Mouse (Mus musculus) cerebellum, adult 8-10 months (tissue): ENCODE results near the gene Xaf1.
A peak's percentile ranks its signal among the peaks of the same experiment; 100 is the strongest.

Source experiments
- DNase-seq: peaks from one replicate; pipeline ENCODE4 v3.0.0; 2022

The Xaf1 gene

GRCm38 (mm10) chr11:72301334-72301733, at the start of gene Xaf1:
Xaf1 (plus strand) TSS chr11:72301629.
- no peak for DNase-seq

- DNase-seq, result no peak
Measured at GRCm38 (mm10) chr11:72255629-72256028, 45.8 kb upstream of the Xaf1 start.

- no peak for DNase-seq
Measured at GRCm38 (mm10) chr11:72256441-72256840, 45.0 kb upstream of the Xaf1 start.

- DNase-seq, result no peak
Measured at GRCm38 (mm10) chr11:72265483-72265882, 35.9 kb upstream of the Xaf1 start.

- DNase-seq, result peak; percentile 7
Measured at GRCm38 (mm10) chr11:72266207-72266959, 35.0 kb upstream of the Xaf1 start.

GRCm38 (mm10) chr11:72266960-72267560, 34.4 kb upstream of the Xaf1 start, which contains the start of gene Slc13a5:
Slc13a5 (minus strand) TSS chr11:72267222.
- no peak for DNase-seq

GRCm38 (mm10) chr11:72271761-72272160, 29.7 kb upstream of the Xaf1 start:
- no peak for DNase-seq

- DNase-seq, result no peak
Measured at GRCm38 (mm10) chr11:72273341-72273740, 28.1 kb upstream of the Xaf1 start.

GRCm38 (mm10) chr11:72281143-72281851, 20.1 kb upstream of the Xaf1 start:
- DNase-seq, result no peak

- DNase-seq, result no peak
Measured at GRCm38 (mm10) chr11:72281852-72282400, 19.5 kb upstream of the Xaf1 start.

GRCm38 (mm10) chr11:72283486-72284224, 17.8 kb upstream of the Xaf1 start:
- DNase-seq, result no peak

- no peak for DNase-seq
Measured at GRCm38 (mm10) chr11:72284532-72285182, 16.8 kb upstream of the Xaf1 start.

- no peak for DNase-seq
Measured at GRCm38 (mm10) chr11:72285971-72286480, 15.4 kb upstream of the Xaf1 start.

- DNase-seq, result no peak
Measured at GRCm38 (mm10) chr11:72286651-72287050, 14.8 kb upstream of the Xaf1 start.

GRCm38 (mm10) chr11:72287126-72287525, 14.3 kb upstream of the Xaf1 start:
- DNase-seq, result no peak

GRCm38 (mm10) chr11:72287543-72287942, 13.9 kb upstream of the Xaf1 start:
- DNase-seq, result no peak

- DNase-seq, result no peak
Measured at GRCm38 (mm10) chr11:72293116-72293515, 8.3 kb upstream of the Xaf1 start.

GRCm38 (mm10) chr11:72302230-72302629, 801 bp downstream of the Xaf1 start:
- peak; percentile 45 for DNase-seq

GRCm38 (mm10) chr11:72307461-72307860, 6.0 kb downstream of the Xaf1 start:
- DNase-seq, result no peak

- no peak for DNase-seq
Measured at GRCm38 (mm10) chr11:72308982-72309381, 7.6 kb downstream of the Xaf1 start.

GRCm38 (mm10) chr11:72310491-72310890, 9.1 kb downstream of the Xaf1 start:
- DNase-seq, result no peak
